Mouse (Mus musculus) bone marrow macrophage, adult 2 months (primary cell): ENCODE measurements around the gene Pparg. TPM values are rescaled to one million over a fixed set of nuclear protein-coding genes. Genes with fewer than 3 reads are reported as not detected.
A peak's percentile ranks its signal among the peaks of the same experiment; 100 is the strongest.

Experiments
- H3K27ac ChIP-seq: 2 replicates; pipeline ENCODE4 v1.5.1; 2012; ENCODE audit warnings: low read depth, low read length; ENCODE audit not compliant: insufficient read depth
- H3K4me1 ChIP-seq: 2 replicates; pipeline ENCODE4 v1.6.1; 2012; ENCODE audit warnings: low read length; ENCODE audit not compliant: control insufficient read depth, insufficient read depth
- H3K4me3 ChIP-seq: 2 replicates; pipeline ENCODE4 v1.5.1; 2012; ENCODE audit warnings: mild to moderate bottlenecking, low read length, moderate library complexity; ENCODE audit not compliant: insufficient read depth
- CTCF ChIP-seq: IDR thresholded peaks from 2 replicates; pipeline ENCODE4 v1.5.1; 2012; ENCODE audit warnings: low read depth, mild to moderate bottlenecking, low read length, moderate library complexity
- POLR2A ChIP-seq: IDR thresholded peaks from 2 replicates; pipeline ENCODE4 v1.6.1; 2012; ENCODE audit warnings: mild to moderate bottlenecking, low read depth, low read length, borderline replicate concordance
- polyA plus RNA-seq: library from polyadenylated mRNA; stranded (reverse); fragments of >200 nt; gene quantifications from 2 replicates; pipeline ENCODE4 v1.2.4, GENCODE M21; 2012; ENCODE audit not compliant: missing spikeins, insufficient read depth, insufficient read length

The Pparg gene
- polyA plus RNA-seq, 1 experiment = 41.1 TPM

GRCm38 (mm10) chr6:115538645-115539429 is 178.1 kb downstream of the Pparg start:
- H3K4me1 ChIP-seq = peaks cover 4% of the 10 kb centered on the region; the same call in 1 of the 2 replicates
- no peak overlapping the region for H3K4me3 ChIP-seq
- TF ChIP-seq POLR2A (no peak), CTCF (peak; percentile 79)
- no peak overlapping the region for H3K27ac ChIP-seq

Other genes starting within 250 kb of the Pparg start
- gene Syn2, start 226.0 kb upstream of the Pparg start, polyA plus RNA-seq = not detected in 2 replicates
- not detected in 2 replicates for gene Gm17482, start 133.6 kb upstream of the Pparg start, polyA plus RNA-seq
- gene Timp4, start 108.7 kb upstream of the Pparg start, polyA plus RNA-seq = not detected in 2 replicates
- 6.0 and 6.5 TPM in 2 replicates for gene Tsen2, start 183.7 kb downstream of the Pparg start, polyA plus RNA-seq
- gene Mkrn2os, start 231.6 kb downstream of the Pparg start, polyA plus RNA-seq = not detected in 2 replicates
- 13.4 and 15.6 TPM in 2 replicates for gene Mkrn2, start 241.0 kb downstream of the Pparg start, polyA plus RNA-seq